Mouse (Mus musculus) embryonic facial prominence, embryonic 14.5 days (tissue): ENCODE measurements around the gene Tshz2. TPM values are rescaled to one million over a fixed set of nuclear protein-coding genes. Genes with fewer than 3 reads are reported as not detected.

ENCODE experiments used
- ATAC-seq: fragments of 200-750 bp; cut with Nextera tagmentation; 2 replicates; pipeline ENCODE4 v1.8.0; 2017; ENCODE audit warnings: low read depth, moderate number of reproducible peaks, moderate TSS enrichment
- DNase-seq: peaks from one replicate; pipeline ENCODE4 v3.0.0-alpha.2; 2015; ENCODE audit warnings: low spot score
- H3K27ac ChIP-seq: fragments of 300-500 bp; sonication (generic); replicated peaks from 2 replicates; pipeline ENCODE4 v1.5.1; 2014; ENCODE audit warnings: low read depth, mild to moderate bottlenecking, low read length, moderate library complexity
- H3K27me3 ChIP-seq: fragments of 300-500 bp; sonication (generic); replicated peaks from 2 replicates; pipeline ENCODE4 v1.6.1; 2014; ENCODE audit warnings: low read length; ENCODE audit not compliant: control insufficient read depth, insufficient read depth
- H3K36me3 ChIP-seq: fragments of 300-500 bp; sonication (generic); 2 replicates; pipeline ENCODE4 v1.6.1; 2014; ENCODE audit warnings: low read length, mixed read lengths; ENCODE audit not compliant: control insufficient read depth, insufficient read depth
- H3K4me1 ChIP-seq: fragments of 300-500 bp; sonication (generic); 2 replicates; pipeline ENCODE4 v1.6.1; 2014; ENCODE audit warnings: antibody characterized with exemption, low read length; ENCODE audit not compliant: control insufficient read depth, insufficient read depth
- H3K4me2 ChIP-seq: fragments of 300-500 bp; sonication (generic); 2 replicates; pipeline ENCODE4 v1.6.1; 2014; ENCODE audit warnings: low read depth, mild to moderate bottlenecking, low read length, moderate library complexity, mixed read lengths
- H3K4me3 ChIP-seq: fragments of 300-500 bp; sonication (generic); 2 replicates; pipeline ENCODE4 v1.5.1; 2014; ENCODE audit warnings: low read depth, mild to moderate bottlenecking, low read length
- H3K9ac ChIP-seq: fragments of 300-500 bp; sonication (generic); 2 replicates; pipeline ENCODE4 v1.6.1; 2014; ENCODE audit warnings: low read depth, mild to moderate bottlenecking, low read length, moderate library complexity, mixed read lengths
- H3K9me3 ChIP-seq: fragments of 300-500 bp; sonication (generic); 2 replicates; pipeline ENCODE4 v1.6.1; 2016; ENCODE audit warnings: low read length; ENCODE audit not compliant: control insufficient read depth
- WGBS: fragments of 180-500 bp; shearing (Covaris S2); extraction: QIAGEN DNeasy Blood & Tissue Kit; methylation state at CpG from one replicate; pipeline ENCODE4 v1.1.7; 2014; 5-methylcytosine and 5-hydroxymethylcytosine counted together
- polyA plus RNA-seq: library from polyadenylated mRNA; unstranded; fragments of >200 nt; fragmentation: Nextera tagmentation; extraction: Ambion mirVana; gene quantifications from 2 replicates; pipeline ENCODE4 v1.2.1, GENCODE M21; 2014

The Tshz2 gene
- polyA plus RNA-seq, 1 experiment from 2014 or later = 8.5 TPM

DNA sequence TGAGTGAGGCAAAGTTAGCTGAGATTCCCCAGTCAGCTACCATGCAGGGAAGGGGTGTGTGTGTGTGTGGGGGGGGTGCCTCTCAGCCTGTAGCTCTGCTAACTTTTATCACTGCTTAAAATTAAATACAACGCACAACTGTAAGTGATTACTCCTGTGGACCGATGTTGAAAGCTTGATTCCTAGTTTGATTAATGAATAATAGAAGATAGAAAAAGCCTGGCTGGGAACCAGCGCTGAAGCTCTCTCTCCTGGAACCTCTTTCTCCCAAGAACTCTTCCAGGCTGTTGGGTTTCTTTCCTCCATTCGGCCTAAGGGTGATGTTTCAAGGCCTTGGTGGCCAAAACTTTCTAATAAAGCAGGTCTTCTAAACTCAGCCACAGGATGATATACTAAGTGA is 3.6 kb downstream of the Tshz2 start:
- H3K4me1 ChIP-seq = peaks cover 5% of the 10 kb centered on the region; the same call in 1 of the 2 replicates
- 66% methylated on average over 4 of the region's 4 CpGs for WGBS

DNA sequence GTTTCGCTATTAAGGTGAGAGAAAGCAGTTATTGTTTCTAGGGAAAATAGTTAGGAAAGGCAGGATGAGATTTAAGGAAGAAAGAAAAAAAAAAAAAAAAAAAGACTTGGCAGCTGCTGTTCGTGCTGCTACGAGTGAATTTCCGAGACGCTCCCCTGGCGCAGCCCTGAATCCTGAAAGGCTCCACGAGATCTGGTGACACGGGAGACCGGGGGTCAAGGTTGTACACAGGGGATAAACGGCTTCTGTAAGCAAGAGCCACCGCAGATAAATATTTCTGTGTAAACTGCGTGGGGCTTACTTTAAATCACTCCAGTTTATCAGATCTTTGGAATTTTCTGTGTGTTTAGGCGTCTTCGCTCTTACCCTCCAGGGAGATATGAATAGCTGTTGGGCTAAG is 8.7 kb downstream of the Tshz2 start:
- no peaks in the 10 kb centered on the region for H3K9me3 ChIP-seq
- 0 out of 2 replicates have a peak overlapping the region, but pooled peaks have one; percentile 30 for H3K9ac ChIP-seq
- no peaks in the 10 kb centered on the region for H3K36me3 ChIP-seq
- peak overlapping the region; percentile 46 for H3K27ac ChIP-seq
- ATAC-seq (no peak), DNase-seq (peak; percentile 31)
- peak overlapping the region; percentile 49 for H3K4me2 ChIP-seq
- H3K4me1 ChIP-seq = peaks cover 5% of the 10 kb centered on the region; the same call in 1 of the 2 replicates
- peak overlapping the region; percentile 10; the same call in 1 of the 2 replicates for H3K4me3 ChIP-seq
- H3K27me3 ChIP-seq = no peaks in the 10 kb centered on the region
- WGBS = 42% methylated on average over 14 of the region's 14 CpGs

More for the DNA sequence above, 3.6 kb downstream of the Tshz2 start:
- no peak for ATAC-seq
- no peak overlapping the region for H3K27ac ChIP-seq
- H3K27me3 ChIP-seq = no peaks in the 10 kb centered on the region
- H3K9me3 ChIP-seq = no peaks in the 10 kb centered on the region
- H3K4me2 ChIP-seq = peak overlapping the region; percentile 68
- H3K4me3 ChIP-seq = peak overlapping the region; percentile 59; the same call in 1 of the 2 replicates
- H3K36me3 ChIP-seq = no peaks in the 10 kb centered on the region
- peak overlapping the region; percentile 32; the same call in 1 of the 2 replicates for H3K9ac ChIP-seq
- no peak for DNase-seq

DNA sequence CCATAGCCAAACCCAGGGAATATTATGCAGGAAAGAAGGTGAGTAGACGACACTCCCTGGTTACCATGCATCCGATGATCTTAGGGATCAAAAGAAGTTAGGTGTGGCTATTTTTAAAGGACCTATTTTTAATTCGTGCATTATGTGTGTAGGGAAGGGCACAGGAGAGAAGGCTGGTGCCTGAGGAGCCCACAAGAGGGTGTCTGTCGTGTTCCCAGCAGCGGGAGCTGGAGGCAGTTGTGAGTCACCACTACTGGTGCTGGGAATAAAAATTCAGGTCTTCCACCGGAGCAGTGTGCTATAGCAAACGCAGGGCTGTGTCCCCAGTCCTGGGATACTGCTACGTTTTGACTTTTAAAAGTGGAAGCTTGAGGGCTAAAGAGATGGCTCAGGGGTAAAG is 9.6 kb downstream of the Tshz2 start:
- DNase-seq (no peak), ATAC-seq (no peak)
- H3K27me3 ChIP-seq = no peaks in the 10 kb centered on the region
- no peak overlapping the region for H3K27ac ChIP-seq
- H3K9me3 ChIP-seq = no peaks in the 10 kb centered on the region
- H3K36me3 ChIP-seq = no peaks in the 10 kb centered on the region
- no peak overlapping the region for H3K4me2 ChIP-seq
- H3K4me1 ChIP-seq = 0 out of 2 replicates have a peak, but pooled peaks cover 5% of the 10 kb centered on the region
- 89% methylated on average over 8 of the region's 8 CpGs for WGBS
- H3K9ac ChIP-seq = no peak overlapping the region
- no peak overlapping the region for H3K4me3 ChIP-seq

DNA sequence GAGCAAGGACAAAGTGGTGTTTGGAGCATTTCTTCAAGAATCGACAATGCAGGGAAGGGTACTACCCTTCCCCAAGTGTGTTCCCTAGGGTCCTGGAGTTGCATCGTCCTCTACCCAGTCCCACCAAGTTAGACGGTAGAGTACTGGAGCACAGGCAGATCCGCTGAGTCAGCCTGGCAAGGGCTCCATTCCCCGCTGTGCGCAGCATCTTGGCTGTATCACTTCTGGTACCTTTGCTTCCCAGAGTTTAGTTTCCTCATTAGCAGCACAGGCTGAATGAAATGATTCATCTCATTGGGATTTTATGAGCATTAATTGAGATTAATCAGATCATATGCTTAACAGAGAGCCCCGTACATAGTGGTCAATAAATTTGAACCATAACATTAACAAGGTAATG is 14.3 kb downstream of the Tshz2 start:
- no peaks in the 10 kb centered on the region for H3K4me1 ChIP-seq
- H3K9me3 ChIP-seq = no peaks in the 10 kb centered on the region
- no peaks in the 10 kb centered on the region for H3K27me3 ChIP-seq
- ATAC-seq = no peak
- no peak overlapping the region for H3K4me2 ChIP-seq
- WGBS = 85% methylated on average over 7 of the region's 7 CpGs
- no peak overlapping the region for H3K27ac ChIP-seq
- no peak overlapping the region for H3K9ac ChIP-seq
- no peak overlapping the region for H3K4me3 ChIP-seq
- no peaks in the 10 kb centered on the region for H3K36me3 ChIP-seq
- no peak for DNase-seq

DNA sequence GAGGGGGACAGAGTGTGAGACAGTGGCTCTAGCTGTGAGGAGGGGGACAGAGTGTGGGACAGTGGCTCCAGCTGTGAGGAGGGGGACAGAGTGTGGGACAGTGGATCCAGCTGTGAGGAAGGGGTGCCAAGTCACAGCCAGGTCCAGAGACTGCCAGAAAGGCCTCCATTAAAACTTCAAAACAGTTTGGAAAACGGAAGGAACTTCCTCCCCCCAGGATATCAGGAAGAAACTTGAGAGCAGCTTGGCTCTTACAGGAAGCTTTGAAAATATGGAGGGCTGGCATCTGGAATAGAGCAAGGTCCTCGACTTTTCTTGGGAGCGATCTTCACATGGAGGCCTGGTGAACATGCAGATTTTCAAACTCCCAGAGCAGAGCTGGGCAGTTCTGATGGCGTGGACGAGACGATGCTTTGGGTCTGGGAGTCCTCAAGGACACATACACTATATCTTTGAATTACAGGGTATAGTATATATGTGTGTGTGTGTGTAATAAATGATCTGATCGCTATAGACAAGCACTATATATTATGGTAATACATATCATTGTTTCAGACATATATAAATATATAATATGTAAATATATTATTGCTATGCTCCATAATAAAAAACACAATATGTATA is 16.6 kb downstream of the Tshz2 start:
- DNase-seq (peak; percentile 45), ATAC-seq (no peak)
- Histone ChIP-seq H3K4me1 (no peaks in the 10 kb centered on the region), H3K36me3 (no peaks in the 10 kb centered on the region), H3K27ac (no peak overlapping the region), H3K4me3 (no peak overlapping the region), H3K9me3 (no peaks in the 10 kb centered on the region), H3K27me3 (no peaks in the 10 kb centered on the region), H3K4me2 (no peak overlapping the region), H3K9ac (no peak overlapping the region)
- 44% methylated on average over 7 of the region's 7 CpGs for WGBS

DNA sequence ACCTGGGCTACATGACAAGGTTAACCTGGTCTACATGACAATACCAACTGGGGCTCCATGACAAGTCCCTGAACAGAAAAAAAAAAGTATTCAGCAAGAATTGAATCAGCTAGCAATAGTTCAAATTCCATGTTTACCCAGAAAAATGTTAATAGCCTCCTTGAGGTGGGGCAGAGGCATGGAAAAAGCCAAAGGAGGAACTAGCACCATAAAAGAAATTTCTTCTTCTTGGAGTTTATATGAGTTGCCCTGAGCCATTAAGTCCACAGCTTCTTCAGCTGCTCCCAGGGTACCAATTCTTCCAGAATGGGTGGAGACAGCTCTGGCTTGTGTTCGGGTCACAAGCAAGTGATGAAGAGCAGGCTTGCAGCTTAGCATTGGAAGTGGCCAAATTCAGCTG is 20.5 kb downstream of the Tshz2 start:
- DNase-seq = no peak
- no peak overlapping the region for H3K4me3 ChIP-seq
- H3K4me2 ChIP-seq = no peak overlapping the region
- H3K27me3 ChIP-seq = no peaks in the 10 kb centered on the region
- no peaks in the 10 kb centered on the region for H3K36me3 ChIP-seq
- ATAC-seq = no peak
- H3K4me1 ChIP-seq = no peaks in the 10 kb centered on the region
- no peak overlapping the region for H3K27ac ChIP-seq
- H3K9me3 ChIP-seq = no peaks in the 10 kb centered on the region
- no peak overlapping the region for H3K9ac ChIP-seq
- 93% methylated on average over 1 of the region's 1 CpGs for WGBS

DNA sequence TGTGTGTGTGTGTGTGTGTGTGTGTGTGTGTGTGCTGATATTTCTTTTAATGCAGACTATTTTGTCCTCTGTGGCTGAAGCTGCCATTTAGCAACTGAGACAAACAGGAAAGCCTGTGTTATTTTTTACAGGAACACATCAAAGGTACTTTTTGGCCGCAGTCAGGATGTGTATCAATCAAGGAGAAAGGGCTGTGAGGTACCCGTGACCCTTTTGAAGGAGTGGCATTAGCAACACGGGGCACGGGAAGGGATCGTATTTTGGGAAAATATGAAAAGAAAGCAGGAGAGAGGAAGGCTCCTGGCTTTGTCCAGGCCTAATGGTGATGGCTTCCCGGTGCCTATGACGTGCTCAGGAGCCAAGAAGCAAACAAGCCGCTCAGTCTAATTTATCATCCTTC is 31.0 kb downstream of the Tshz2 start:
- Histone ChIP-seq H3K27ac (peak overlapping the region; percentile 35), H3K4me2 (no peak overlapping the region), H3K9me3 (0 out of 2 replicates have a peak, but pooled peaks cover 4% of the 10 kb centered on the region), H3K27me3 (no peaks in the 10 kb centered on the region), H3K4me1 (peaks cover 34% of the 10 kb centered on the region), H3K36me3 (no peaks in the 10 kb centered on the region), H3K4me3 (no peak overlapping the region), H3K9ac (no peak overlapping the region)
- ATAC-seq (no peak), DNase-seq (no peak)
- WGBS = 29% methylated on average over 8 of the region's 8 CpGs

DNA sequence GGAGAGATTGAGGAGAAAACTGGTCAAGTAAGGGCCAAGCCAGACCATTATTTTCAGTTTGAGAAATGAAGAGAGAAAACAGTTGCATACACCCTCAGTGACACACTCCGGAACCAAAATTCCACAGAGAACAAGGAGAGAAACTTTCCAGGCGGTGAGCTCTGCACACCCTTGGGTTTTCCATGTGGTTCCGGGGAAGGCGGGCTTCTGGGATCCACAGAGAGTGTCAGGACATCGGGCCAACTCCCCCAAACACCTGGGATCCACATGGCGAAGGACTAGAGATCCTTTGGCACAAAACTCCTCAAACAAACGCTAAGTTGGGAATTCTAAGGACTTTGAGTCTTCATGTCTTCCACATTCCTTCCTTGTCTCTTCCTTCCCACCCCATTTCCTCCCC is 38.5 kb downstream of the Tshz2 start:
- H3K4me3 ChIP-seq = no peak overlapping the region
- no peak overlapping the region for H3K27ac ChIP-seq
- H3K9ac ChIP-seq = no peak overlapping the region
- H3K36me3 ChIP-seq = no peaks in the 10 kb centered on the region
- no peak for DNase-seq
- ATAC-seq = no peak
- no peak overlapping the region for H3K4me2 ChIP-seq
- H3K9me3 ChIP-seq = no peaks in the 10 kb centered on the region
- peaks cover 7% of the 10 kb centered on the region; the same call in 1 of the 2 replicates for H3K4me1 ChIP-seq
- WGBS = 81% methylated on average over 7 of the region's 7 CpGs
- H3K27me3 ChIP-seq = no peaks in the 10 kb centered on the region

DNA sequence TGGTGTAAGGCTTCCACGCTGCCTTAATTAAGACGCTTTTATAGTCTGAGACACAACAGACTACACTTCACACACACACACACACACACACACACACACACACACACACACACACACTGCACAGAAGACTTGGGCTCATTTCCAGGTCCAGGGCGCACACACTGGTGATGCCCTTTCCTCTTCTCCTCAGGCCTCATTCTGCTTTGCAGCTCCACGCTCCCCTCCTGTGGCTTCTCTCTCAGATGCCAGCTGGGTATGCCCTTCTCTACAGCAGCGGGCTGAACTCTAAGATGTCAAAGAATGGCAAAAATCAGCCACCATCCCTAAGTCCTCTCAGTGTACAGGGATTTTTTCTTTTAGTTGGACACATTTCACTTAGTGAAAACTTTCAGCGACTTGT is 41.0 kb downstream of the Tshz2 start:
- no peak overlapping the region for H3K9ac ChIP-seq
- no peak overlapping the region for H3K4me3 ChIP-seq
- ATAC-seq (no peak), DNase-seq (no peak)
- no peaks in the 10 kb centered on the region for H3K9me3 ChIP-seq
- H3K27ac ChIP-seq = no peak overlapping the region
- no peaks in the 10 kb centered on the region for H3K27me3 ChIP-seq
- H3K4me1 ChIP-seq = no peaks in the 10 kb centered on the region
- H3K4me2 ChIP-seq = no peak overlapping the region
- H3K36me3 ChIP-seq = no peaks in the 10 kb centered on the region
- 75% methylated on average over 6 of the region's 6 CpGs for WGBS
